Mouse (Mus musculus) midbrain, embryonic 13.5 days (tissue): Measurements from ENCODE around the gene Ccdc159. TPM values are rescaled to one million over a fixed set of nuclear protein-coding genes. Genes with fewer than 3 reads are reported as not detected.

Experiments used
- ATAC-seq: fragments of 200-750 bp; cut with Nextera tagmentation; 2 replicates; pipeline ENCODE4 v1.8.0; 2017; ENCODE audit warnings: mild to moderate bottlenecking, moderate TSS enrichment, moderate library complexity
- H3K27ac ChIP-seq: fragments of 300-500 bp; sonication (generic); 2 replicates; pipeline ENCODE4 v1.5.1; 2015; ENCODE audit warnings: inconsistent platforms, mild to moderate bottlenecking, moderate library complexity
- H3K27me3 ChIP-seq: fragments of 300-500 bp; sonication (generic); 2 replicates; pipeline ENCODE4 v1.6.1; 2015; ENCODE audit warnings: mild to moderate bottlenecking, inconsistent platforms
- H3K36me3 ChIP-seq: fragments of 300-500 bp; sonication (generic); 2 replicates; pipeline ENCODE4 v1.6.1; 2015; ENCODE audit warnings: mild to moderate bottlenecking, inconsistent platforms
- H3K4me1 ChIP-seq: fragments of 300-500 bp; sonication (generic); replicated peaks from 2 replicates; pipeline ENCODE4 v1.6.1; 2015; ENCODE audit warnings: inconsistent platforms
- H3K4me2 ChIP-seq: fragments of 300-500 bp; sonication (generic); replicated peaks from 2 replicates; pipeline ENCODE4 v1.6.1; 2015; ENCODE audit warnings: moderate library complexity, mild to moderate bottlenecking, inconsistent platforms
- H3K4me3 ChIP-seq: fragments of 300-500 bp; sonication (generic); replicated peaks from 2 replicates; pipeline ENCODE4 v1.5.1; 2015; ENCODE audit warnings: mild to moderate bottlenecking, inconsistent platforms
- H3K9ac ChIP-seq: fragments of 300-500 bp; sonication (generic); replicated peaks from 2 replicates; pipeline ENCODE4 v1.6.1; 2015; ENCODE audit warnings: mild to moderate bottlenecking, inconsistent platforms
- H3K9me3 ChIP-seq: fragments of 300-500 bp; sonication (generic); 2 replicates; pipeline ENCODE4 v1.6.1; 2016; ENCODE audit warnings: mild to moderate bottlenecking, inconsistent platforms
- WGBS: fragments of 180-500 bp; shearing (Covaris S2); methylation state at CpG from one replicate; pipeline ENCODE4 v1.1.7; 2015; 5-methylcytosine and 5-hydroxymethylcytosine counted together
- polyA plus RNA-seq: library from polyadenylated mRNA; unstranded; fragments of >200 nt; fragmentation: Nextera tagmentation; extraction: Ambion mirVana; gene quantifications from 2 replicates; pipeline ENCODE4 v1.2.1, GENCODE M21; 2015

Gene Ccdc159
- polyA plus RNA-seq: 7.1 and 10.3 TPM in 2 replicates

DNA sequence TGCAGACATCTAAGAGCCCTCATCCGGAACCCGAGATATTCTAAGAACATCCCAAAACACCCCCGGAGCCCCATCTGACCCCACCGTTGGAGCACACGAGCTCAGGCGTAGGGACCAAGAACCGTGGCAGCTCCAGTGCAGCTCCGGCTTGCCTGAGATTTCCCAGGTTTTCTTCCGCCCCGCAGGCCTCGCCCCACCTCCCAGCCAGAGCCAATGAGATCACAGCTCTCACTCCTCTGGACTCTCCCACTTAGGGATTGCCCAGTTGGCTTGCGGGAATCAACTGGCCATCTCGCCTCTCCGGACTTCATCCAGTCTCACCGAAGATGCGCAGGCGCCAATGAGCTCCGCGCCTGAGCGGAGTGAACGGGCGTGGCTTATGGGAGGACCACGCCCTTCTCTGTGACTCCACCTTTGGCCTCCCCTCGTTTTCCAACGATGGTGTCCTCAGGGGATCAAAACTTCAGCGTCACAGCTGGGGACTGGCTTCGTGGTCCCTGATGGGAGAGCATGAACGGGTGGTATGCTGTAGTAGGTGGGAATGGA, at the start of gene Ccdc159, which contains the start of gene Tmem205:
TSS of gene Ccdc159 (plus strand) at position 264 of the 546 bp plus-strand sequence.
TSS of gene Tmem205 (minus strand) at position 349 of the 546 bp plus-strand sequence.
- Histone ChIP-seq H3K27me3 (no peaks in the 10 kb centered on the region), H3K9ac (peak within 1 kb of the TSS; percentile 68), H3K4me2 (peak within 1 kb of the TSS; percentile 66), H3K4me3 (peak within 1 kb of the TSS; percentile 58), H3K27ac (peak within 1 kb of the TSS; percentile 77), H3K9me3 (no peaks in the 10 kb centered on the region), H3K36me3 (no peaks in the 10 kb centered on the region), H3K4me1 (peaks cover 18% of the 10 kb centered on the region)
- peak; percentile 99 for ATAC-seq
- under 1% methylated on average over 28 of the region's 28 CpGs for WGBS

DNA sequence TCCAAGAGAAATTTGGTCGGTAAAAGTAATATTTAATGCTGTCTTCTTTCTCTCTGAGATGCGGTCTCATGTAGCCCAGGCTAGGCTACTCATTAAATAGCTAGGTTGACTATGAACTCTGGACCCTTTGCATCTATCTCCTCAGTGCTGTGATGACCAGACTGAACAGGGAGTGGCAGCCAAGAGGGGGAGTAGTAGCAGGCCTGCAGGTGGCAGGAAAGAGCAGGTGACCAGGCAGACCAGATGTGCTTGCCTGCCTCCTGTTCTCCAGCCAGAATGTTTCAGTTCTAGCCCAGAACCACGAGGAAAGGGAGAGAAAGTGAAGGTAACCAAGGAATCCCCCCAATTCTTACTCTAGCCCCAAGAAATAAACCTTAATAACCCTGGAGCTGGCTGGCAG, 38.0 kb upstream of the Ccdc159 start:
- ATAC-seq: no peak
- Histone ChIP-seq H3K27me3 (peaks cover 3% of the 10 kb centered on the region; the same call in 1 of the 2 replicates), H3K4me1 (no peaks in the 10 kb centered on the region), H3K4me3 (no peak overlapping the region), H3K9ac (no peak overlapping the region), H3K36me3 (no peaks in the 10 kb centered on the region), H3K4me2 (no peak overlapping the region), H3K9me3 (no peaks in the 10 kb centered on the region), H3K27ac (no peak overlapping the region)
- WGBS: 76% methylated on average over 3 of the region's 3 CpGs

DNA sequence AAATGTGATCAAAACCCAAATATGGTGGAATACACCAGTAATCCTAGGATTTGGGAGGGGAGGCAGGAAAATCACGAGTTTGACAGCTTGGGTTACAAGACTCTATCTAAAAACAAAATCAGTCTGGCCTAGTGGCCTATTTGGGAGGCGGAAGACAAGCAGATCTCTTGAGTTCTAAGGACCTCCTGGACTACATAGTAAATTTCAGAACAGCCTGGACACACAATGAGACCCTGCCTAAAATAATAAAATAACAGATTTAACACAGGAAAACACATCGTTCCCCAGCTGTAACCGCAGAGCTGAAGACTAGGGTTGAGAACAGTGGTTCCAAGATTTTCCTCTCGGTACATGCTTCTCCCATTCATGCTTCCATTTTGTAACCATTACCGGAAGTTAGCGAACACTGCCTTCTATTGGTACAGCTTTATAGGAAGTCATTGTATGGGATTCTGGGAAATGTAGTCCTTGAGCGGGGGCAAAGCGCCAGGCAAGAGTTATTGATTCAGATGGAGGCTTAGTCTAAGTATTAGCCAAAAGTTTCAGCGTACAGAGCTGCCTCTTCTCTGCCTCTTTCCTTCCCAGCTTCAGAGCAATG, 25.9 kb upstream of the Ccdc159 start:
- Histone ChIP-seq H3K4me2 (peak overlapping the region; percentile 57), H3K4me3 (peak overlapping the region; percentile 45), H3K4me1 (peaks cover 4% of the 10 kb centered on the region; the same call in 1 of the 2 replicates), H3K9me3 (no peaks in the 10 kb centered on the region), H3K27me3 (peaks cover 24% of the 10 kb centered on the region), H3K27ac (no peak overlapping the region; the same call in 1 of the 2 replicates), H3K9ac (no peak overlapping the region), H3K36me3 (no peaks in the 10 kb centered on the region)
- WGBS: 16% methylated on average over 10 of the region's 10 CpGs
- ATAC-seq: peak; percentile 94

DNA sequence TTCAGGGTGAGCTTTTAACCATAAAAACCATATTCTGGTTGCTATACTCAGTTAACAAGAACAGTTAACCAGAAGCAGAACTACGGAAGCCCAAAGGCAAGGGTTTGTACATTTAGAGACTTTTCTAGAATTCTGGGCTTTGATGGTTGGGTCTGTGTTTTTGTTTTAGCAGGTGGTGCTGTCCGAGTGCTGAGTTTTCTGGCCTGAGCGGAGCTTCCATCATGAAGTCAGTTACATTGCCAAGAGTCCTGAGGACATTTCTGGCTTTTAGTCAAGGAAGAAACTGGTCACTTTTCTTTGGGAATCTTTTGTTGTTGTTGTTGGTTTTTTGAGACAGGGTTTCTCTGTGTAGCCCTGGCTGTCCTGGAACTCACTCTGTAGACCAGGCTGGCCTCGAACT, 23.2 kb upstream of the Ccdc159 start:
- Histone ChIP-seq H3K27me3 (peaks cover 14% of the 10 kb centered on the region), H3K36me3 (no peaks in the 10 kb centered on the region), H3K4me2 (no peak overlapping the region), H3K9me3 (no peaks in the 10 kb centered on the region), H3K27ac (no peak overlapping the region), H3K9ac (no peak overlapping the region), H3K4me3 (no peak overlapping the region), H3K4me1 (peaks cover 4% of the 10 kb centered on the region; the same call in 1 of the 2 replicates)
- 82% methylated on average over 4 of the region's 4 CpGs for WGBS
- ATAC-seq: no peak

DNA sequence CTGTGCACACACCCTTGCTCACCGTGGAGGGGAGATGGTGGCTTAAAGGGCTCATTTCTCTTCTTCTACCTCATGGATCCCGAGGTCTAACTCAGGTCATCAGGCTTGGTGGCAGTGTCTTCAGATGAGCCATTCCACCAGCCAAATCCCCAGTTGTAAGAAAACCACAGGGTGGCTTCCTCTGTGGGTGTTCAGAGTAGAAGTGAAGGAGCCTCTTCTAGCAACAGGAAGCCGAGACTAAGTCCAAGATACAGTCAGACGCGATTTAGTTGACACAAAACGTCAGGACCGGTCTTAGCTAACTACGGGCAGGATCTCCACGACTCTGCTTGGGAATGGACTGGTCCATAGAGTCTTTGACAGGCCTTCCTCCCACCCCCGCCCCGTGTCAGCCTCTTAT, 19.1 kb upstream of the Ccdc159 start:
- Histone ChIP-seq H3K9me3 (no peaks in the 10 kb centered on the region), H3K4me3 (no peak overlapping the region), H3K4me1 (no peaks in the 10 kb centered on the region), H3K36me3 (no peaks in the 10 kb centered on the region), H3K9ac (no peak overlapping the region), H3K27ac (no peak overlapping the region), H3K4me2 (no peak overlapping the region), H3K27me3 (no peaks in the 10 kb centered on the region)
- no peak for ATAC-seq
- 81% methylated on average over 11 of the region's 11 CpGs for WGBS

DNA sequence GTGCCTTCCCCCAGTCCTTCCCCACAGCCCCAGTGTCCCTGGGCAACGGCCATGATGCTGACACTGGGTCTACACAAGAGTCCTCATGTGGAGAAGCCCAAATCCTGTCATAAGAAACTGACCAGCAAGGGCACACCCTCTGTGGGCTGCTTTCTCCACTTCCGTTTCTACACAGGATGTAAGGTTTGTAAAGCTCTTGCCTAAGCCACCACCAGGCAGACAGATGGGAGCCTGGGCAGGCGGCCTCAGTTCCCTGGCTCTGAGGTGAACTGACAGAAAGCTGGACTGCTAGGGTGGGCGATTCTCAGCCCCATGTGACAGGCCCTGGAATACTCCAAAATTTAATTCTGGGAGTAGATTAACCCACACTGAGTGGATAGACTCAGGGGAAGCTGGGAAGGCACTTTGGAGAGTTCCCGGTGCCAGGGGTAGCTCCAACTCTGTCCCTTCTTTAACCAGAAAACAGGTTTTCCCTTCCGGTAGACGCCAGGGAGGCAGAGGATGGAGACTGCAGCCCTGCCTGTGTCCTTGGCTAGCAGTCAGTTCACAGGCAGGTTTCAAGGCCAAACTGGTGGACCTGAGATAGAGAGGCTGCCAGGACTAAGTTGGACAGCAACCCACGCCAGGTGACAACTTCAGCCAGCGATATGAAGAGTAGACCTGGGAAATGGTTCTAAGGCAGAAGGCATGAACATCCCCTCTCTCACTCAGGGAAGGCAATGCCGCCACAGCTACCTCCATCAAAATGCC, 17.6 kb upstream of the Ccdc159 start:
- ATAC-seq: no peak
- Histone ChIP-seq H3K4me1 (no peaks in the 10 kb centered on the region), H3K27me3 (no peaks in the 10 kb centered on the region), H3K27ac (no peak overlapping the region), H3K4me3 (no peak overlapping the region), H3K9me3 (no peaks in the 10 kb centered on the region), H3K36me3 (no peaks in the 10 kb centered on the region), H3K9ac (no peak overlapping the region), H3K4me2 (no peak overlapping the region)
- WGBS: 85% methylated on average over 10 of the region's 10 CpGs

DNA sequence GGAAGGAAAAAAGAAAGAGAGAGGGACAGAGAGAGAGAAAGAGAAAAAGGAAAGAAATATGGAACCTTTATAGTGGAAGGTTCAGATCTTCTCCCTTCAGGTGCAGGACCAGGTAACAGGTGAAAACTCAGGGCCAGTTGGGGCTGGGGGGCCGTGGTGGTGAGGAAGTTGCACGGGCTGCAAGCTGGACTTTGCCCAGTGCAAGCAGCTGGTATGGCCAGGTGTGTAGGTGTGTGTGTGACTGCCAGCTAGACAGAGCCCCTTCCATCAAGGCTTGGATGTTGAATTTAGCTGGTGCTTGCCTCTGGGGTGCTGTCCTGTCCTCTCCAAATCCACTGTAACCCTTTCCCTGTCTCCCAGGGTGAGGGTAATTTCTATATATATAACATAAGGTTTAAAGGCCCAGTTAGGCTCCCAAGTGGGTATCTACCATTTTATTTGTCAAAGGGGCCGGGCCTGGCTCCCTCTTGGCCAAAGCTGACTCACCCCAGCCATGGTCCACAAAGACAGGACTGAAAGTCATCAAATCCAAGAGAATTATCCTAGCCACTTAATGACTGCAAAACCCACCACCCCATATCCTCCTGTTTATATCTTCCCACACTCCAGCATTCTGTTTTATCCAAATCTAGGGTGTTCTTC, 10.3 kb upstream of the Ccdc159 start:
- Histone ChIP-seq H3K27me3 (peaks cover 26% of the 10 kb centered on the region), H3K4me1 (peaks cover 14% of the 10 kb centered on the region; the same call in 1 of the 2 replicates), H3K27ac (0 out of 2 replicates have a peak overlapping the region, but pooled peaks have one; percentile 30), H3K4me2 (peak overlapping the region; percentile 88), H3K4me3 (peak overlapping the region; percentile 64), H3K9me3 (no peaks in the 10 kb centered on the region), H3K9ac (peak overlapping the region; percentile 76), H3K36me3 (0 out of 2 replicates have a peak, but pooled peaks cover 4% of the 10 kb centered on the region)
- no peak for ATAC-seq
- WGBS: 78% methylated on average over 3 of the region's 3 CpGs

DNA sequence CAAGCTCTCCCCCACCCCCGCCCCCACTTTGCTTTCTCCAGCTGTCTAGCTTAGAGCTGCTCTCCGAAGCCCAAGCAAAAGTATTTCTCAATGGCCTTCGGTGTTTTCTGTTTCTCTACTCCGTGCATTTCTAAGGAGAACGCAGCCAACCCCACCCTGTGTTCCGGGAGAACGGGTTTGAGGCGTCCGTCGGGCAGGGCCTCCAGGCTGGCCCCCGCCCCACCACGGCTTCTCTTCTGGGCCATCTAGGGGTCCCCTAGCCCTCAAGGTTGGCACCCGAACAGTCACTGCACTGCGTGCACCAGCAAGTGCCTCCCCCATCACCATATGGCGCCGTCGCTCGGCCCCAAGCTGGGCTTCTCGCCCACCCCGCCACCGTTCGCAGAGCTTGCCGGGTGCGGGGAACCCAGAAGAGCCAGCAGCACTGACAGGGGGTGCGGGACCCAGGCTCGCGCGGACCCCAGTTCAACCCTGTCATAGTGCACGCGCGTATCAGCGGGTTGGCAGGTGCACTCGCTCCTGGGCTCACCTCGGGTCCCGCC, 9.7 kb upstream of the Ccdc159 start:
- peak overlapping the region; percentile 88 for H3K4me2 ChIP-seq
- peaks cover 14% of the 10 kb centered on the region; the same call in 1 of the 2 replicates for H3K4me1 ChIP-seq
- peak overlapping the region; percentile 30; the same call in 1 of the 2 replicates for H3K27ac ChIP-seq
- H3K27me3 ChIP-seq: peaks cover 26% of the 10 kb centered on the region
- ATAC-seq: no peak; the same call in 1 of the 2 replicates
- H3K9ac ChIP-seq: peak overlapping the region; percentile 76
- H3K4me3 ChIP-seq: peak overlapping the region; percentile 64
- 2% methylated on average over 35 of the region's 35 CpGs for WGBS
- no peaks in the 10 kb centered on the region for H3K9me3 ChIP-seq
- 0 out of 2 replicates have a peak, but pooled peaks cover 4% of the 10 kb centered on the region for H3K36me3 ChIP-seq

DNA sequence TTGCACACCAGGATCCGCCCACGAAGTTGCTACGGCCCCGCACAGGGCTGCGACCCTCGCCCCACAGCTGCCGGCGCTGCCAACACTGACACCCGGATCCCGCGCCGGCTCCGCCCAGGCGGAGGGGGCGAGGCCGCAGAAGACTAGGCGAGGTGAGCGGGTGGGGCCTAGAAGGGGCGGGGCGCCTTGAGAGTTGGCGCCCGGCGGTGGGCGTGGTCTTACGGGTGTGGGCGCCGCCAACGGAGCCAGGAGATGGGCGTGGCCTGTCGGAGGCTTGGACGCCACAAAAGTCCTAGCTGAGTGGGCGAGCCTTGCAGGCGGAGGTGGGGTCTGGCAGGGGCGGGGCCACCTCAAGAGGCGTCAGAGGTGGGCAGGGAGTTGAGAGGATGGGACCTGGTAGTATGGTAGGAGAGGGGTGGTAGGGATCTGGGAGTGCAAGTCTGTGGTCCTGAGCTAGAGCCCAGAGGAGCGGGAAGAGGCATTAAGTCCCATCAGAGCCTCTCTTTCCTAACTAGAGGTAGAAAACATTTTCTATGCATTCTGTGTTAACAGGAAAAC, 9.2 kb upstream of the Ccdc159 start, which contains the start of gene Rab3d:
TSS of gene Rab3d (minus strand) at position 158 of the 558 bp plus-strand sequence.
- Histone ChIP-seq H3K9ac (peak within 1 kb of the TSS; percentile 76), H3K36me3 (0 out of 2 replicates have a peak, but pooled peaks cover 4% of the 10 kb centered on the region), H3K27me3 (peaks cover 26% of the 10 kb centered on the region), H3K4me3 (peak within 1 kb of the TSS; percentile 64), H3K4me1 (peaks cover 14% of the 10 kb centered on the region; the same call in 1 of the 2 replicates), H3K4me2 (peak within 1 kb of the TSS; percentile 88), H3K27ac (peak within 1 kb of the TSS; percentile 30; the same call in 1 of the 2 replicates), H3K9me3 (no peaks in the 10 kb centered on the region)
- peak; percentile 95 for ATAC-seq
- WGBS: under 1% methylated on average over 36 of the region's 36 CpGs

DNA sequence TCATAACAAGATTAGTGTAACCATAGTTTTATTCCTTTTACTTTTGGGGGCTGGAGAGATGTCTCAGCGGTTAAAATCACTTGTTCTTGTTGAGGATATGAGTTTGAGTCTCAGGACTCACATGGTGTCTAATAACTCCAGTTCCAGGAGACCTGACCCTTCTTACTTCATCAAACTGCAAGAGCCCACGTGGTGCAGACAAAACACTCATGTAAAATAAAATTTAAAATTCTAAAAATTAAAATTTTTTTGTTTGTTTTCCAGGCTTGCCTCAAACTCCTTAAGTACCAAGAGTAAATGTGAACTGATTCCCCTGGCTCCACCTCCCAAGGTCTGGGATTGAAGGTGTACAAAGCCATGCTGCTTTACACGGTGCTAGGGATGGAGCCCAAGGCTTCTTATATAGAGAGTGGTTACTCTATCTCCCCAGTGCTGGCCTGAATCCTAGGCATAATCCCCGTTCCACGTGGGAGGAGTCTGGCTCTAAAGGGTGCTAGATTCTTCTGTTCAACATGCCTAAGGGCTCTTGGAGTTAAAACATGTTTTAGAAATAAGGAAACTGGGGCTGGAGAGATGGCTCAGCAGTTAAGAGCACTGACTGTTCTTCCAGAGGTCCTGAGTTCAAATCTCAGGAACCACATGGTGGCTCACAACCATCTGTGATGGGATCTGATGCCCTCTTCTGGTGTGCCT, 8.4 kb upstream of the Ccdc159 start:
- H3K4me2 ChIP-seq: peak overlapping the region; percentile 88
- H3K4me1 ChIP-seq: peaks cover 14% of the 10 kb centered on the region; the same call in 1 of the 2 replicates
- no peak overlapping the region for H3K27ac ChIP-seq
- H3K9ac ChIP-seq: no peak overlapping the region
- peaks cover 26% of the 10 kb centered on the region for H3K27me3 ChIP-seq
- H3K4me3 ChIP-seq: peak overlapping the region; percentile 64
- 0 out of 2 replicates have a peak, but pooled peaks cover 4% of the 10 kb centered on the region for H3K36me3 ChIP-seq
- 21% methylated on average over 5 of the region's 5 CpGs for WGBS
- ATAC-seq: no peak; the same call in 1 of the 2 replicates
- H3K9me3 ChIP-seq: no peaks in the 10 kb centered on the region
